Mouse (Mus musculus): Measurements from ENCODE around the gene Tsr1. TPM values are rescaled to one million over a fixed set of nuclear protein-coding genes. Genes with fewer than 3 reads are reported as not detected.

Tsr1 gene
- polyA plus RNA-seq, 1 experiment from 2014 or later: 44.5 TPM

GRCm38 (mm10) chr11:74929111-74929510, 31.2 kb downstream of the Tsr1 start:
- H3K9me3 ChIP-seq: no peaks in the 10 kb centered on the region
- peaks cover 28% of the 10 kb centered on the region for H3K36me3 ChIP-seq
- H3K4me3 ChIP-seq: no peak overlapping the region
- ATAC-seq (ENCODE audit: insufficient number of reproducible peaks, insufficient read depth, low FRiP score, low TSS enrichment): no peak
- no peak overlapping the region for H3K27ac ChIP-seq
- no peak overlapping the region for H3K4me2 ChIP-seq (replicated peaks)
- H3K27me3 ChIP-seq: no peaks in the 10 kb centered on the region
- 88% methylated on average over 4 of the region's 4 CpGs for WGBS
- no peak overlapping the region for H3K9ac ChIP-seq
- peaks cover 16% of the 10 kb centered on the region for H3K4me1 ChIP-seq

- no peak overlapping the region for H3K4me3 ChIP-seq
- H3K9me3 ChIP-seq: no peaks in the 10 kb centered on the region
- no peak for ATAC-seq (ENCODE audit: insufficient number of reproducible peaks, insufficient read depth, low FRiP score, low TSS enrichment)
- H3K27ac ChIP-seq: no peak overlapping the region
- H3K36me3 ChIP-seq: peaks cover 40% of the 10 kb centered on the region
- H3K9ac ChIP-seq: no peak overlapping the region
- H3K4me1 ChIP-seq: peaks cover 10% of the 10 kb centered on the region
- no peaks in the 10 kb centered on the region for H3K27me3 ChIP-seq
- WGBS: 90% methylated on average over 7 of the region's 7 CpGs
- H3K4me2 ChIP-seq (replicated peaks): no peak overlapping the region
These were observed 32.5 kb downstream of the Tsr1 start for GRCm38 (mm10) chr11:74930391-74930790.

DNA sequence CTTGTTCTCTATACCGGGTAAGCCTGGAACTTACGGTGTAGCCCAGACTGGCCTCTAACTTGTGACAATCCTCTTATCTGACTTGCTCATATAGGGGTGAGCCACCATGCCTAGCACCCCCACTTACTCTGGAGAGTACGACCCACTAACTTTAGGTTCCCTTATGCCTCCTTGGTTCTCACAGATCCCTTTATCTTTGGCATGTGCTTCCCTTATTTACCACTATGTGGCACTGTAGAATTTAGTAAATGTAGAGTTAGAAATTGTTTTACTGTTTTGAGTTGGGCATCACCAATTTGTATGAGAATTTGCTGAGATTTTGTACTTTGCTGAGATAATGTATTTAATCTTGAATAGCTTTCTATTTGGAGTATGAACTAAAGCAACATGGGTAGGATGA, 48.5 kb downstream of the Tsr1 start:
- Histone ChIP-seq H3K27me3 (no peaks in the 10 kb centered on the region), H3K36me3 (peaks cover 27% of the 10 kb centered on the region), H3K4me2 (replicated peaks) (no peak overlapping the region), H3K27ac (no peak overlapping the region), H3K9ac (no peak overlapping the region), H3K4me3 (no peak overlapping the region), H3K4me1 (no peaks in the 10 kb centered on the region), H3K9me3 (no peaks in the 10 kb centered on the region)
- no peak for ATAC-seq (ENCODE audit: insufficient number of reproducible peaks, insufficient read depth, low FRiP score, low TSS enrichment)
- WGBS: 77% methylated on average over 3 of the region's 3 CpGs

DNA sequence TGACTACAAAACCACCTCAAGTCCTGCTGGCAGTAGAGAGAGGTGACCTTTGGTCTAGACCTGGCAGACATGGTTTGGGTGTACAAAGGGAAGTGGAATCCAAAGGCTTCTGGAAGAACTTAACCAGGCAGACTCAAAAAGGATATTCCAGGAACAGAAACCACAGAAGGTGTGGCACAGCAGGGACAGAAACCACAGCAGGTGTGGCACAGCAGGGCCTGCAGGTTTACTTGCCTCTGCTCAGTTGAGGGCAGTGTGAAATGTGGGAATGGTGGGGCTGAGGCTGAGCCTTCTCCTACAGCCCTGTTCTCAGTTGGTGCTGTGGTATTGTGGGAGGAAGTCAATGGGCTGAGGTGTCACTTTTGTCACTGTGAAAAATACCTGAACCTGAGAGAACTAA, 57.0 kb downstream of the Tsr1 start:
- no peak overlapping the region for H3K9ac ChIP-seq
- no peaks in the 10 kb centered on the region for H3K27me3 ChIP-seq
- H3K9me3 ChIP-seq: no peaks in the 10 kb centered on the region
- H3K27ac ChIP-seq: no peak overlapping the region
- no peak for ATAC-seq (ENCODE audit: insufficient number of reproducible peaks, insufficient read depth, low FRiP score, low TSS enrichment)
- H3K4me3 ChIP-seq: no peak overlapping the region
- H3K4me1 ChIP-seq: no peaks in the 10 kb centered on the region
- no peak overlapping the region for H3K4me2 ChIP-seq (replicated peaks)
- H3K36me3 ChIP-seq: peaks cover 18% of the 10 kb centered on the region

GRCm38 (mm10) chr11:74956006-74956405, 58.1 kb downstream of the Tsr1 start:
- H3K27ac ChIP-seq: no peak overlapping the region
- H3K9ac ChIP-seq: no peak overlapping the region
- peaks cover 13% of the 10 kb centered on the region; the same call in 1 of the 2 replicates for H3K36me3 ChIP-seq
- no peak overlapping the region for H3K4me3 ChIP-seq
- H3K4me2 ChIP-seq (replicated peaks): no peak overlapping the region
- no peaks in the 10 kb centered on the region for H3K27me3 ChIP-seq
- ATAC-seq (ENCODE audit: insufficient number of reproducible peaks, insufficient read depth, low FRiP score, low TSS enrichment): no peak
- no peaks in the 10 kb centered on the region for H3K4me1 ChIP-seq
- H3K9me3 ChIP-seq: no peaks in the 10 kb centered on the region

GRCm38 (mm10) chr11:74957600-74957999, 59.7 kb downstream of the Tsr1 start:
- Histone ChIP-seq H3K9me3 (no peaks in the 10 kb centered on the region), H3K36me3 (peaks cover 7% of the 10 kb centered on the region; the same call in 1 of the 2 replicates), H3K27ac (no peak overlapping the region), H3K9ac (no peak overlapping the region), H3K4me2 (replicated peaks) (no peak overlapping the region), H3K4me1 (no peaks in the 10 kb centered on the region), H3K27me3 (no peaks in the 10 kb centered on the region), H3K4me3 (no peak overlapping the region)
- 86% methylated on average over 2 of the region's 2 CpGs for WGBS
- ATAC-seq (ENCODE audit: insufficient number of reproducible peaks, insufficient read depth, low FRiP score, low TSS enrichment): no peak

Small RNA genes within 50 kb of the gene (microRNA-seq; reads per million reads assigned to microRNA genes)
- gene Mir6926: not detected

Other genes starting within 250 kb of the Tsr1 start
- 23.8 and 24.4 TPM in 2 replicates for gene Cluh, start 248.6 kb upstream of the Tsr1 start, polyA plus RNA-seq (2016; fragmentation: Nextera tagmentation; extraction: Ambion mirVana)
- 61.8 and 64.1 TPM in 2 replicates for gene Pafah1b1, start 173.4 kb upstream of the Tsr1 start, polyA plus RNA-seq (2016; fragmentation: Nextera tagmentation; extraction: Ambion mirVana)
- 60.6 and 62.2 TPM in 2 replicates for gene Mettl16, start 127.2 kb upstream of the Tsr1 start, polyA plus RNA-seq (2016; fragmentation: Nextera tagmentation; extraction: Ambion mirVana)
- gene Mnt, start 67.2 kb upstream of the Tsr1 start, polyA plus RNA-seq (2016; fragmentation: Nextera tagmentation; extraction: Ambion mirVana): 6.4 TPM in 2 replicates
- 7.5 and 7.9 TPM in 2 replicates for gene Sgsm2, start 1.0 kb upstream of the Tsr1 start, polyA plus RNA-seq (2016; fragmentation: Nextera tagmentation; extraction: Ambion mirVana)
- gene Smg6, start 27.8 kb downstream of the Tsr1 start, polyA plus RNA-seq (2016; fragmentation: Nextera tagmentation; extraction: Ambion mirVana): 23.3 and 24.1 TPM in 2 replicates
- gene Srr, start 27.9 kb downstream of the Tsr1 start, polyA plus RNA-seq (2016; fragmentation: Nextera tagmentation; extraction: Ambion mirVana): 29.9 and 30.0 TPM in 2 replicates